Mouse (Mus musculus) erythroblast, embryonic 14.5 days (primary cell): Measurements from ENCODE around the gene Coa4. TPM values are rescaled to one million over a fixed set of nuclear protein-coding genes. Genes with fewer than 3 reads are reported as not detected.

Source experiments
- H3K27me3 ChIP-seq: 2 replicates; pipeline ENCODE4 v1.6.1; 2012; ENCODE audit warnings: inconsistent platforms; ENCODE audit not compliant: control insufficient read depth
- H3K36me3 ChIP-seq: 2 replicates; pipeline ENCODE4 v1.6.1; 2012; ENCODE audit warnings: mild to moderate bottlenecking, inconsistent platforms; ENCODE audit not compliant: control insufficient read depth
- H3K4me1 ChIP-seq: 2 replicates; pipeline ENCODE4 v1.6.1; 2012; ENCODE audit warnings: inconsistent platforms; ENCODE audit not compliant: control insufficient read depth
- H3K4me3 ChIP-seq: replicated peaks from 2 replicates; pipeline ENCODE3; 2012; ENCODE audit warnings: moderate library complexity, mild to moderate bottlenecking, inconsistent platforms
- H3K9me3 ChIP-seq: 2 replicates; pipeline ENCODE4 v1.6.1; 2012; ENCODE audit warnings: low read length, inconsistent platforms, mixed read lengths; ENCODE audit not compliant: control insufficient read depth
- GATA1 ChIP-seq: IDR thresholded peaks from 2 replicates; pipeline ENCODE4 v1.6.1; 2012; ENCODE audit warnings: low read length, inconsistent platforms, mixed read lengths
- TAL1 ChIP-seq: IDR thresholded peaks from 3 replicates; pipeline ENCODE4 v1.6.1; 2012; ENCODE audit warnings: low read length, inconsistent platforms, mixed read lengths
- polyA plus RNA-seq: library from polyadenylated mRNA; stranded (reverse); fragments of >175 nt; gene quantifications from 2 replicates; pipeline ENCODE4 v1.2.3, GENCODE M21; 2012

Coa4 gene
- polyA plus RNA-seq, 1 experiment: 0.96 TPM

DNA sequence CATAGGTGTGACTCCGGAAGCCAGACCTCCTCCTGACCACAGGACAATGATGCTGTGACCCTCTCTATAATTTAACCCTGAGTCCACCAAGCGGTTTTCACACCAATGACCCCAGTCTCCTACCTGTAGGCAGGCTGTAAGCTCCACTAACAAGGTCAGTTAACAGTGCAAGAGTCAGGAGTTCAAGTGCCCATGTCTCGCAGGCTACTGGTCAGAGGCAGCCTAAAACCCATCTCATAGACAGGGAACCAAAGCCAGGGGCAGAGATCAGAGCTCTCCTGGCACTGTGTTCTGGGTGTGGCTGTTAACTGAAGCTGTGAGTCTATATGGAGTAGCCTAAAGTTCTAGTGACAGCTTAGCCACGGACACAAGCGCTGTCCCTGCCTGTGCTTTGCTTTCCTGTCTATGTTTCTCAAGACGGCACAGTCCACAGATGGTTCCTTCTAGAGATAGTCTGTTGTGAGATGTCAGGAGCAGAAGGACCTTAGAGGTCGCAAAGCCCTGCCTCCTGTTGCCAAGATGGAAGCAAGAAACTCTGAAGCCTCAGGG, 34.4 kb upstream of the Coa4 start:
- TF ChIP-seq GATA1 (no peak), TAL1 (no peak)
- H3K36me3 ChIP-seq: peaks cover 38% of the 10 kb centered on the region
- no peaks in the 10 kb centered on the region for H3K9me3 ChIP-seq
- no peak overlapping the region for H3K4me3 ChIP-seq
- H3K27me3 ChIP-seq: peaks cover under 1% of the 10 kb centered on the region; the same call in 1 of the 2 replicates
- peaks cover 86% of the 10 kb centered on the region for H3K4me1 ChIP-seq

DNA sequence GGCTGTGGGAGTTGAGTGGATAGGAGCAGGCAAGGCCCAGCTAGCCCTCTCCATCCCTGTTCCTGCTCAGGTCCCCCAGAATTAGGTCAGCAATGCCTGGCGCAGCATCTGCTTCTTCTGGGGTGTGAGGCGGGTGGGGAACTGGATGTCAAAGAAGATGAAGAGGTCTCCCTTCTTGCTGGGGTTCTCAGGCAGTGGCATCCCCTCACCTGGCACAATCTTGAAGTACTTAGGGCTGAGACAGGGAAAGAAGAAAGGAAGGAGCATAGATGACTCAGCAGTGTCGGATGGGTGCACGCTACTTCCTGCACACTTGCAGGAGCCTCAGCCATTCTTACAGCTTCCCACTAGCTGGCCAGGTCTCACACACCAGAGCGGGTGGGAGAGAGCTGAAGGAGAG, 33.8 kb upstream of the Coa4 start:
- no peaks in the 10 kb centered on the region for H3K9me3 ChIP-seq
- TF ChIP-seq GATA1: no peak
- no peak for TF ChIP-seq TAL1
- peaks cover 6% of the 10 kb centered on the region for H3K27me3 ChIP-seq
- H3K36me3 ChIP-seq: peaks cover 31% of the 10 kb centered on the region
- H3K4me1 ChIP-seq: peaks cover 79% of the 10 kb centered on the region
- no peak overlapping the region for H3K4me3 ChIP-seq

DNA sequence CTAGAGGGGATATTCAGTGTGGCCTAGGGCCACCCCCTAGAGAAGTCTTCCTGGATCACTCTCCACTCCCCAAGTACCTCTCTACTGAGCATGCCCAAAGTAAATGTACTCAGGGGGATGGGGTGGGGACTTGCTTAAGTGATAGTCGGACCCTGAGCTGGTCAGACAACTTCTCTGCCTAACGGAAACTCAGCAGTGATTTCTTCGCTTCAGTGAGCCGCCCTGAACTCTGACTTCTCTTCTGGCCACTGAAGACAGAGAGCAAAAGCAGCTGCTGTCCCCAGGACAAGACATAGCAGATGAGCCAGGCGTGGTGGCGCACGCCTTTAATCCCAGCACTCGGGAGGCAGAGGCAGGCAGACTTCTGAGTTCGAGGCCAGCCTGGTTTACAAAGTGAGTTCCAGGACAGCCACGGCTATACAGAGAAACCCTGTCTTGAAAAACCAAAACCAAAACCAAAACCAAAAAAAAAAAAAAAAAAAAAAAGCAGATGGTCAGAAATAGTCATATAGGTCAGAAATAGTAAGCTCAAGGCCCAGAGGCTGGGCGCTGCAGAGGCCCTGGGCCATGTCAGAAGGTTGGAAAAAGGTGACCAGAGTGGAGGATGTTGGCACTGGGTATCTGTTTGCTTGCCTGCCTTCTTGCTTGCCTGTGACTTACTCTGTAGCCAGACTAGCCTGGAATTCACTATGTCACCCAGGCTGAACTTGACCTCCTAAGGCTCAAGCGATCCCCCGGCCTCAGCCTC, 32.0 kb upstream of the Coa4 start:
- Histone ChIP-seq H3K27me3 (peaks cover 21% of the 10 kb centered on the region), H3K4me1 (peaks cover 66% of the 10 kb centered on the region), H3K36me3 (peaks cover 13% of the 10 kb centered on the region), H3K9me3 (no peaks in the 10 kb centered on the region), H3K4me3 (no peak overlapping the region)
- TF ChIP-seq TAL1 (no peak), GATA1 (no peak)

DNA sequence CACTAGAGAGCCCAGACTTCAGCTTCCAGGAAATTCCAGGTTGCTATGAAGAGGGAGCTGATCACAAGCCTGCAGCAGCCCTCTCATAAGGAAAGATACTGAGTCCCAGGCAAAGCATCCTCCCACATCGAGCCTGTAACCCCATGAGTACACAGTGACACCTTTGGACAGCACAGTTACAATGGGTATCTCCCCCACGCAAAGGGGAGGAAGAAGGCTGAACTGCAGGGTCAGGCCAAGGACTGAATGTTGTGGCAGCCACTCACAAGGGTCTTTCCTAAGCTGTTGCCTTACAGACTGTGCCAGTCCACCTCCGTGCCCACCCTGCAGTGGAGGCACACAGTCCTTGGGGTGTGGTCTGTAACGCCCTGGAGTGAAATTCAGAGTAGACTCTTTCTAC, 30.4 kb upstream of the Coa4 start:
- no peaks in the 10 kb centered on the region for H3K36me3 ChIP-seq
- no peak for TF ChIP-seq TAL1
- no peak for TF ChIP-seq GATA1
- no peak overlapping the region for H3K4me3 ChIP-seq
- H3K27me3 ChIP-seq: peaks cover 32% of the 10 kb centered on the region
- peaks cover 50% of the 10 kb centered on the region for H3K4me1 ChIP-seq
- H3K9me3 ChIP-seq: no peaks in the 10 kb centered on the region

DNA sequence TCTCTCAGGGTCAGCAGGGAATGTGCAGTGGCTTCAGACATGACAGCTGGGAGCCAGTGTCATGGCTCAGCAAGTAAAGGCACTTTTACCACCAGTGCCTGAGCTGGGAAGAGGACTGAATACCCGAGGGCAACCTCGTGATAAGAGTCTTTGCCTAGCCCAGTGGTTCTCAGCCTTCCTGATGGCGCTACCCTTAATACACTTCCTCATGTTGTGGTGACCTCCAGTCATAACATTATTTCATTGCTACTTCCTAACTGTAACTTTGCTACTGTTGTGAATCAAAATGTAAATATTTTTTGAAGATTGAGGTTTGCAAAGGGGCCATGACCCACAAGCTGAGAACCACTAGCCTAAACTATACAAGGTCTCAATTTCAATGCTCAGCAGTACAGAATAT, 28.2 kb upstream of the Coa4 start:
- no peak for TF ChIP-seq GATA1
- no peak for TF ChIP-seq TAL1
- Histone ChIP-seq H3K4me3 (no peak overlapping the region), H3K36me3 (no peaks in the 10 kb centered on the region), H3K9me3 (no peaks in the 10 kb centered on the region), H3K27me3 (peaks cover 52% of the 10 kb centered on the region), H3K4me1 (peaks cover 29% of the 10 kb centered on the region)

DNA sequence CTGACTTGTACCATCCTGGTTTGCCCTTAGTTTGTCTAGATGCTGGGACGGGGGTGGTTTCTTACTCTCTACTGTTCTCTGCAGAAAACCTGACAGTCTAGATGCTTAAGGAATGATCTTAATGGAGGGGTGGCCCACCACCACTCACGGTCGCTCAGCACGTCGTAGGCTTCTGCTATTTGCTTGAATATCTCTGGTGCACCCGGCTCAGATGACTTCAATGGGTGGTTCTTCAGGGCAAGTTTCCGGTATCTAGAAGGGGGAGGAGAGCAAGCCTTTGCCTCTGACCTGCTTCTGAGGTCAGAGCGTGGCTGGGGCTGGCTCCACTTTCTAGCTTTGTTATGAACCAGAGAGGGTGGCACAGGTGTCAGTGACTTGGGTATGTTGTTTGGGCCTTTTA, 25.3 kb upstream of the Coa4 start:
- Histone ChIP-seq H3K36me3 (no peaks in the 10 kb centered on the region), H3K9me3 (no peaks in the 10 kb centered on the region), H3K4me1 (peaks cover 9% of the 10 kb centered on the region), H3K4me3 (no peak overlapping the region), H3K27me3 (peaks cover 66% of the 10 kb centered on the region)
- no peak for TF ChIP-seq TAL1
- TF ChIP-seq GATA1: no peak

DNA sequence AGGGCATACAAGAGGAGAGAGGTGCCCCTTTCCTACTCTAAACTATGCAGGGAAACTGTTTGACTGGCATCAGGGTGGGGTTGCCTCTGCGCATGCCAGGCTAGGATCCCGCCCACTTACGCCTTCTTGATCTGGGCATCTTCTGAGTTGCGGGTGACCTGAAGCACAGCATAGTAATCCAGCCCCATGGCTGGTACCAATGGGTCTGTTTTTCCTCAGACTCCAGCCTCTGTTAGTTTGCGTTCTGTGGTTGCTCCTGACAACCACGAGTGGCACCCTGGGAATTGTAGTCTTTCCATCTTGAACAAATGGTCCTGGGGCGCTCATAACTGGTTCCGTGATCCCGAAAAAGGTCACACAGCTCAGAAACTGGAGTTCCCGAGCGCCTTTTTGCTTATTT, 22.3 kb upstream of the Coa4 start, which contains the start of gene Dnajb13:
Gene Dnajb13 (minus strand): TSS at position 388 of the 400 bp plus-strand sequence.
- H3K4me3 ChIP-seq: no peak within 1 kb of the TSS
- peaks cover 3% of the 10 kb centered on the region; the same call in 1 of the 2 replicates for H3K4me1 ChIP-seq
- no peaks in the 10 kb centered on the region for H3K36me3 ChIP-seq
- H3K9me3 ChIP-seq: no peaks in the 10 kb centered on the region; the same call in 1 of the 2 replicates
- H3K27me3 ChIP-seq: peaks cover 49% of the 10 kb centered on the region
- TF ChIP-seq GATA1 (no peak), TAL1 (no peak)

DNA sequence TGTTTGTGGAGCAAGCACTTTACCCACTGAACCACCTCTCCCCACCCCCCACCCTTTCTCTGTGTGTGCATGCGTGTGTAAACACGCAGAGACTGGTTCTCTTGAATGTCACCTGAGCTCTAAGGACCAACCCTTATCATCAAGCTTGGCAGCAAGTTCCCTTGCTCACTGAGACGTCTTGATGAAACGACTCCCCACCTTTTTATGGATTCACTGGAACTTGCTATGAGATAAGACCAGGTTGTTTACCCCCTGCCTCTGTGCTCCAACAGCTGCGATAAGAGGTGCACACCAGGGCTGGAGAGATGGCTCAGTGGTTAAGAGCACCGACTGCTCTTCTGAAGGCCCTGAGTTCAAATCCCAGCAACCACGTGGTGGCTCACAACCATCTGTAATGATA, 16.7 kb upstream of the Coa4 start:
- Histone ChIP-seq H3K36me3 (no peaks in the 10 kb centered on the region), H3K4me3 (no peak overlapping the region), H3K4me1 (peaks cover 7% of the 10 kb centered on the region), H3K27me3 (peaks cover 6% of the 10 kb centered on the region), H3K9me3 (peaks cover 3% of the 10 kb centered on the region)
- TF ChIP-seq GATA1: no peak
- no peak for TF ChIP-seq TAL1

DNA sequence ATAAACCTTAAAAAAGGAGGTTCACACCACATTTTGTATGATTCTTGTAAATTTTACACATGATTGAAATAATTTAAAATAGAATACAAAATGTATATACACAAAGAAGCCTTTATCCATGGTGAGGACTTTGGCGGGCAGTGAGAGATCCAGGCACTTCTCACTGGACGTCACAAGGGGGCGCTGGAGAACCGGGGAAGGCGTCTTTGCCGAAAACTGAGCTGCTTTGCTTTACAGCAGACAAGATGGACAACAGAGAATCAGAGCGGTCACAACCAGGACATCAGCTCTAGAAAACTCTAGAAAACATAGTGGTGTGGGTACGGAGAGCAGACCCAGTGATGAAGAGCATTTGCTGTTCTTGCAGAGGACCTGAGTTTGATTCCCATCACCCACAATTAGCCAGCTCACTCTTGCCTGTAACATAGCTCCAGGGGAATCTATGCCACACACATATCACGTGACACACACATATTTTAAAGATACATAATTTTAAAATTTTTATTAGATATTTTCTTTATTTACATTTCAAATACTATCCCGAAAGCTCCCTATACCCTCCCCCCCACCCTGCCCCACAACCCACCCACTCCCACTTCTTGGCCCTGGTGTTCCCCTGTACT, 16.1 kb upstream of the Coa4 start:
- no peak overlapping the region for H3K4me3 ChIP-seq
- TF ChIP-seq GATA1 (no peak), TAL1 (no peak)

More for the DNA sequence above, 16.1 kb upstream of the Coa4 start:
- Histone ChIP-seq H3K27me3 (peaks cover 2% of the 10 kb centered on the region), H3K9me3 (peaks cover 3% of the 10 kb centered on the region), H3K36me3 (no peaks in the 10 kb centered on the region), H3K4me1 (peaks cover 7% of the 10 kb centered on the region)
